Mouse (Mus musculus) heart, adult 2 months (tissue): ENCODE data around the gene Tshz2.

Experiments
- CTCF ChIP-seq: fragments of 200-600 bp; IDR thresholded peaks from 2 replicates; pipeline ENCODE4 v1.8.1; 2022; ENCODE audit warnings: antibody characterized with exemption, mild to moderate bottlenecking, moderate library complexity
- EP300 ChIP-seq: fragments of 200-500 bp; IDR thresholded peaks from 2 replicates; pipeline ENCODE4 v1.6.1; 2011; ENCODE audit warnings: low read depth, low read length, control low read depth; ENCODE audit not compliant: insufficient read depth
- POLR2A ChIP-seq: fragments of 200-500 bp; IDR thresholded peaks from 2 replicates; pipeline ENCODE4 v1.6.1; 2011; ENCODE audit warnings: mild to moderate bottlenecking, low read depth, low read length, control low read depth; ENCODE audit not compliant: insufficient read depth

DNA sequence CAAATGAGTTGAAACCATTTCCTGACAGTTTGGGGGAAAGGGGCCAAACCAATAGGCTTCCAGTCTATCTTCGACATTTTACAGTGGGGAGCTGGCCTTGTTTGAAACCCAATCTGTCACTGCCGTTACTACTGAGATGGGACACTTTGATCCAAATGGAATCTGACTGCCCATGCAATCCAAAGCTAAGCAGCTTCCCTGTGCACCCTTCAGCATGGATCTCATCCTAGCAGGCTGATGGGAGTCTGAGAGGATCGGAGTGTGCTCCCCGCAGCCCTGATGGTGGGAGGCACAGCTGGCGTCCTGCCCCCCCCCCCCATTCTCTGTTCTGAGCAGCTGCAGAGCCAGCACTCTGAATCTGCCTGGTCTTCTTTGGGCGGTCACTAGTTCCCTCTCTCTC is 384.5 kb downstream of the Tshz2 start:
- no peak for TF ChIP-seq CTCF
- no peak for TF ChIP-seq POLR2A
- no peak for TF ChIP-seq EP300
